Mouse (Mus musculus) layer of hippocampus, postnatal 25 days (tissue): ENCODE results near the gene Ints7. TPM values are rescaled to one million over a fixed set of nuclear protein-coding genes. Genes with fewer than 3 reads are reported as not detected.

Source experiments
- DNase-seq, 2 experiments: peaks; one replicate each; pipeline ENCODE4 v3.0.0; 2022; ENCODE audit warnings: mixed read lengths in 2 of 2, low spot score in 1 of 2; ENCODE audit errors: extremely low spot score in 1 of 2
- total RNA-seq, 2 experiments: library from RNA; stranded (reverse); gene quantifications; 2 replicates each; pipeline ENCODE4 v1.2.3; 2021

Ints7 gene
- total RNA-seq, 2 experiments from 2014 or later, result 24.0 to 25.4 TPM

GRCm38 (mm10) chr1:191581641-191582040 is 6.2 kb downstream of the Ints7 start:
- DNase-seq, result no peak

DNA sequence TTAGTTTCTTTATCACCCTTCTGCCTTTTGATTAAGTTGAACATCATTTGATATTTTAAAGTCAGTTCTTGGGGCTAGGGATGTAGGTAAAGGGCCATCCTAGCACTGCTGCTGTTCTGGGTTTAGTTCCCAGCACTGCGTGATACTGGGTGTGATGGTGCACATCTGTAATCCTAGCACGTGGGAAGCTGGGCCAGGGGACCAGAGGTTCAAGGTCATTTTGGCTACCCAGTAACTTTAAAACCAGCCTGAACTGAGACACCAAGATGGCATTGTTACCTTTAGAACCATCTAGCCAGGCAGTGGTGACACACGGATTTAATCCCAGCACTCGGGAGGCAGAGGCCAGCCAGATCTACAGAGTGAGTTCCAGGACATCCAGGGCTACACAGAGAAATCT is 8.4 kb downstream of the Ints7 start:
- no peak for DNase-seq

- DNase-seq, result no peak
Measured at GRCm38 (mm10) chr1:191584483-191584882, 9.0 kb downstream of the Ints7 start.

DNA sequence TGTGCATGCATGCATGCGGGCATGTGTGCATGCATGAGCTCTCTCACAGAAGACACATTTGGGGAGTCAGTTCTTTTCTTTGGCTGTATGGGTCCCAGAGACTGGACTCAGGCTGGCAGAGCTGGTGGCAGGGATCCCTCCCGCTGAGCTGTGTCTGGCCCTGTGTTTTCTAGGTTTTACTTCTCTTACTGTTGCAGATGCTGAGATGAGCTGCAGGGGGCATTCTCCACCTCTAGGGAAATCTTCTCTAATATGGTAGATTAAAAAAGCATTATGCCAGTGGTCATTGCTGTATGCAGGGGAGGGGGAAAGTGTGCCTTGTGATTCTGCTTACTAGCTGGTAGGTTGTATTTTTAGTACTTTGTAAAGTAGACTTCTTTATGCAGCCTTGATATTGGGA is 10.3 kb downstream of the Ints7 start:
- DNase-seq, result peak in 1 of 2 experiments; percentile 11

DNA sequence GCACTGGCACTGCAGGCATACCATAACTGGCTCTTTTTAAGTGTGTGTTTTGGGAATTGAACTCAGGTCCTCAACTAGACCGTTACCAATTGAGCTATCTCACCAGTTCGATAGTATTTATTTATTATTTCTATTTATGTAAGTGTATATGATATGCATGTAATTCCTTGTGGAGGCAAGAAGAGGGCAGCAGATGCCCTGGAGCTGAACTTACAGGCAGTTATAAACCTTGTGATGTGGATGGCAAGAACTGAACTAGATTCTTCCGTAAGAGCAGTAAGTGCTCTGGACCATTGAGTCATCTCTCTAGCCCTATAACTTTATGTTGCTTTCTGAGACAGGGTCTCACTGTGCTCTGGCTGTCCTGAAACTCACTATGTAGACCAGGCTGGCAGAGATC is 11.6 kb downstream of the Ints7 start:
- no peak for DNase-seq

GRCm38 (mm10) chr1:191588749-191589148 is 13.3 kb downstream of the Ints7 start:
- DNase-seq, result no peak

- peak in 1 of 2 experiments; percentile 10 for DNase-seq
Measured at GRCm38 (mm10) chr1:191592016-191592720, 16.7 kb downstream of the Ints7 start.

DNA sequence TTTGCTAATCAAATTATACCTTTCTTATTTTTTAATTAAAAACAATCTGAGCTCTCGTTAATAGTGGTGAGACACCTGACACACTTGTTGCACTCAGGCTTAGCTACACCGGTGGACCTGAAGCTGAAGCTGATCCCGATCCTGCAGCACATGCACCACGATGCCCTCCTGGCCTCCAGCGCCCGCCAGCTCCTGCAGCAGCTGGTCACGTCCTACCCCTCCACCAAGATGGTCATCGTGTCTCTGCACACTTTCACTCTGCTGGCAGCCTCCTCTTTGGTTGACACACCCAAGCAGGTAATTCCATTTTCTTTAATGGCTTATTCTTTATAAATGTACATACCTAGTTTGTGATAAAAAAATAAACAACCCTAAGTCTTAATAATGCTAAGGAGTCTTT is 20.6 kb downstream of the Ints7 start:
- no peak for DNase-seq

GRCm38 (mm10) chr1:191599210-191599609 is 23.8 kb downstream of the Ints7 start:
- no peak for DNase-seq

GRCm38 (mm10) chr1:191604690-191605089 is 29.3 kb downstream of the Ints7 start:
- no peak for DNase-seq

DNA sequence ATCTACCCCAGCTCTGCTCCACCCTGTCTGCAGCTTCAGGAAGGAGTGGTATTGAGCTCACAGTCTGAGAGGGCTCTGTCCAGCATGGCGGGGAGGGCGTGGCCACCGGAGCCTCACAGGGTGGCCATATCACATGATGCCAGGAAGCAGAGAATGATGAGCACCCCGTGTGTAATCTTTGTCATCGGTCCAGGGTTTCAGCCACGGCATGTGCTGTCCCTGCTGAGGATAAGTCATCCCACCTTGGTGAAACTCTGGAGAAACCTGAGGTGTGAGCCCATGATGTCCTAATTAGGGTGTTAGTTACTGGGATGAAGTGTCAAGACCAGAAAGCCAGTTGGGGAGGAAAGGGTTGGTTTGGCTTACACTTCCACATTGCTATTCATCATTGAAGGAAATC is 33.6 kb downstream of the Ints7 start:
- no peak for DNase-seq

DNA sequence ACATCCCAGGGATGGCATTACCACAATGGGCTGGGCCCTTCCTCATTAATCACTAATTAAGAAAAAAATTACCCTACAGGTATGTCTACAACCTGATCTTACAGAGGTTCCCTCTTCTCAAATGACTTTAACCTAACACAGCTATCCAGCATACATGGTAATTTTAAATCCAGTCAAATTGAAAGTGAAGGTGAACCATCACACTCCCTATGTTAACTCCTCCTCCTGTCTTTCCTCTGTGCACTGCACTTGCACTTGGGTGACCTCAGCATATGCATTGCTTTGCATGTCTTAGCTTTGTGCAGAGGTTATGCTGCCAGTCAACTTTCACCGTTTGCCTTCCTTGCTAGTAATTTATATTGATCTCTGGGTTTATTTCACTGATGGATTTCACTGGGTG is 34.1 kb downstream of the Ints7 start:
- no peak for DNase-seq

DNA sequence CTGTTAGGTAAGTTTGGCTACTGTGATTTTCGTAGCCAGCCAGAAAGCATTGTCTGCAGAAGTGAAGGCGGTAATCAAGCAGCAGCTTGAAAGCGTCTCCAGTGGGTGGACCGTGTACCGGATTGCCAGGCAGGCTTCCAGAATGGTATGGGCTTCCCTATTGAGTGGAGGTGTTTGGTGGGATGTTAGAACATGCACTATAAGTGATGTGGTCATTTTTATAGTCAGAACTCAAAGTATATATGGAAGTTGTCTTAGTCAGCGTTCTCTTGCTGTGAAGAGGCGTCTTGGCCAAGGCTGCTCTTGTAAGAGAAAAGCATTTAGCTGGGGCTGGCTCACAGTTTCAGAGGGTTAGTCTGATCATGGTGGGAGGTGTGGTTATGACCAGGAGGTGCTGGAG is 34.9 kb downstream of the Ints7 start:
- DNase-seq, result no peak

DNA sequence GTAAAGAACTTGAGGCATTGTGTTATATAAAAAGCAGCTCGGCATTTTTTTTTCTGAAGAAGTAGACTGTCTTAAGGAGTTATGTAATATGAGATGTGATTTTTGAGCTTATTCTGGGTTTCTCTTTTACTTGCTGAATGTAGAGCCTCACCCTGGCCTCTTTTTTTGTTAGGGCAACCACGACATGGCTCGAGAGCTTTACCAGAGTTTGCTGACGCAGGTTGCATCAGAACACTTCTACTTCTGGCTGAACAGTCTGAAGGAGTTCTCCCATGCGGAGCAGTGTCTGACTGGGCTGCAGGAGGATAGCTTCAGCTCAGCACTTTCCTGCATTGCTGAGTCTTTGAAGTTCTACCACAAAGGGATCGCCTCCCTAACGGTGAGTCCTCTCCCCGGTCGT is 36.2 kb downstream of the Ints7 start:
- DNase-seq, result no peak

DNA sequence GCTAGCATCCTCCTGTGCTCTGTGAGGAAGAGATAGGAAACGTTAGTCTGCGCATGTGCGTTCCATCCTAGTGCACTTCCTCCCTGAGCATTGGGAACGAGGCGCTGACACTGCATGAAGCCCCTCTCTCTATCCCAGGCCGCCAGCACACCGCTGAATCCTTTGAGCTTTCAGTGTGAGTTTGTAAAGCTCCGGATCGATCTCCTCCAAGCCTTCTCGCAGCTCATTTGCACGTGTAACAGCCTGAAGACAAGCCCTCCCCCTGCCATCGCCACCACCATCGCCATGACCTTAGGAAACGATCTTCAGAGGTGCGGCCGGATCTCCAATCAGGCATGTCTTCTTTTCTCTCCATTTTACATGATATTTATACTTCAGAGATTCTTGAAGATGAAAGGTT is 37.4 kb downstream of the Ints7 start:
- DNase-seq, result no peak

GRCm38 (mm10) chr1:191616245-191616644 is 40.8 kb downstream of the Ints7 start:
- DNase-seq, result no peak

DNA sequence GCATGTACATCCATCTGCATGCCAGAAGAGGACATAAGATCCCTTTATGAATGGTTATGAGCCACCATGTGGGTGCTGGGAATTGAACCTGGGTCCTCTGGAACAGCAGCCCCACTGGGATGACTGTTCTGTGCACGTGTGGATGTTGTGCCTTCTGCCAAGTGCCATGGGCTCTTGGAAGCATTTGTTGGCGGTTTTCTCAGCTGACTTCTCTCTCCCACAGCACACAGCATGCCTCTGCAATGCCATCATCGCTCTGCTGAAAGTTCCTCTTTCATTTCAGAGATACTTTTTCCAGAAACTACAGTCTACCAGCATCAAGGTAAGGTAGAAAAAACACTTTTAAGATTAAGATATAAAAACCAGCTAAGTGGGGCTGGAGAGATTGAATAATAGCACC is 42.2 kb downstream of the Ints7 start:
- DNase-seq, result no peak

DNA sequence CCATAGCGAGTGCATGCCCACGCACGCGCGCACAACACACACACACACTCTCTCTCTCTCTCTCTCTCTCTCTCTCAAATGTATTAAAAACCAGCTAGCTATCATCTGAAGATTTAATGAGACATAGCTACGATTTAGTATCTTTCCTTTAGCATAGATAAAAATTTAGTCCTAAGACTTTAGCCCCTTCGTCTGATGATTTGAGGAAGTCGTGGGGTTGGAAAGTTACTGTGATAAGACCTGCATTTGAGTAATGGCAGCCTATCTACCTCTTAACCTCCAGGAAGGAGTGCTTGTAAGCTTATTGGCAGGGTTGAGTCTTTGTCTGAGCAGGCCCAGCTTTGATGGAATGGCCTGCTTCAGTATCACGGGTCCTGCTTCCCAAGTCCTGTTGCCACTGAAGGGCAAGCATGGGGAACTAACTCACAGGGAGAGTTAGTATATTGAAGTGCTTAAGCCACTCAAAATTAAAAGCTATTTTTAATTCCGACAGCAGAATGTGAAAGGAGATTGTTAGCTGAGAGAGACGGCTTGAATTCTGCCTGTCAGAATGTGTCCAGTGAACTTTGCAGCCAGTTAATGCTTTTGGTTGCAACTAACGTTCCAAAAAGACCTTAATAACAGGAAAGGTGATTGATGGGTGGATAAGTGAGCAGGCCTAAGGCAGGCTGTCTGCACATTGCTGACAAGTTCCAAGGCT is 42.8 kb downstream of the Ints7 start:
- no peak for DNase-seq

- no peak for DNase-seq
Measured at GRCm38 (mm10) chr1:191621096-191621495, 45.7 kb downstream of the Ints7 start.

DNA sequence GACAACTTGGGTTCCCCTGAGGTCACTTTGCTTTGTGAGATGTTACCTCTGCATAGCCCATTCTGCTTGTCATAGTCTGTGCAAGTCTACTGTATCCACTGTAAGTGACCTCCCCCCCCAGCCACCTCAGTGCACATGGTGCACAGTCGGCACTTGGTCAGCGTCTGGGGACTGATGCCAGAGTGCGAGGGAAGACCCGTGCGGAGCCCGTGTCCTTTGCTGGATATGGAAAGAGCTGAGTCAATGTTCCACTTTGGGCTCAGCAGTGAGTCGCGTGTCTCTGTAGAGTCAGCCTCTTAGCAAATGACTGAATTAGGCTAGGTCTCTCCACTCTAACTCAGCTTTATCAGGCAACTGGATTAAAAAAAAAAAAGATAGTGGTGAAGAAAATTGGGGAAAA is 47.4 kb downstream of the Ints7 start:
- no peak for DNase-seq

DNA sequence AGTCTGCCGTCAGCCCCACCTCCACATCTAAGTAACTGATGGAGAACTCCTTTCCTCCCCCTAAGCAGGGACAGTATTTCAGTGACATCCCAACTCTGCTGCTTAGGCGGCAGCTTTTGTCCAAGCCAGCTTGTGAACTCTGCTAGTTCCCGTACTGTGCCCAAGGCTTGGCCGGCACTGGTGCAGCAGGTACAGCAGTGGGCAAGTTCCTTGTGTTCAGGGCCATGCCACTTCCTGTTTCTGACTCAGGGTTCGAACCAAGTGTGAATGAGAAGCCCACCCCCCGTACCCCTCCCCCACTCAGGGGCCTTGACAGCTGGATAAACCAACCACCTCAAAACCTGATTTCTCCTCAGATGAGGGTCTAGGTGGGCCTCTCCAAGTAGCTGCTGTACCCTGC is 49.1 kb downstream of the Ints7 start:
- no peak for DNase-seq

- DNase-seq, result no peak
Measured at GRCm38 (mm10) chr1:191625026-191625425, 49.6 kb downstream of the Ints7 start.
